Mouse (Mus musculus): ENCODE measurements around the gene Ell2.

Ell2 gene

DNA sequence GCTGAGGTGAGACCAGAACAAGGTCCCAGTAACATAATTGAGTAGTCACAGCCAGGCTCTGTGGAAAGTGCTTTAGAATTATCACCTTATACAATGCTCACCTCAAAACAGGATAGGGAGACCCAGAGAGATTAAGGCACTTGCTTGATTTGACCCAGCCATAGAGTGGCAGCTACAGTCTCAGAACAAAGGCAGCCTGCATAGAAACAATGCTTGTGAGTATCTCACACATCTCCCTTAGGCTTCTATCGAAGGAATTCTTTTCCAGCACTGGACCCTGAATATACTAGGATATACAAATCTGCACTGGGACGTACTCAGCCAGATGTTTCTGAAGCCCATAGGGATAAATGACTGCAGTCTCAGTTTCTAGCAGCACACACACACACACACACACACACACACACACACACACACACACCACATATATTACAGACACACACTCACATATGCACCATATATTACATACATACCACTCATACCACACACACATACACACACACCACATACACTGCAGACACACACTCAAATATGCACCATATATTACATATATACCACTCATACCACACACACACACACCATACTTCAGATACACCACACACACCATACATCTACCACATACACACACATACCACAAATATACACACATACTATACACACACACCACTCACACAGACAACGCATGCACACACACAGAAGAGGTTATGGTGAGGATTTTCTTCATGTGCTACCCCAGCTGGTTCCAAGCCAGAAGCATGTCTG, 112.6 kb downstream of the Ell2 start:
- no peak for DNase-seq

DNA sequence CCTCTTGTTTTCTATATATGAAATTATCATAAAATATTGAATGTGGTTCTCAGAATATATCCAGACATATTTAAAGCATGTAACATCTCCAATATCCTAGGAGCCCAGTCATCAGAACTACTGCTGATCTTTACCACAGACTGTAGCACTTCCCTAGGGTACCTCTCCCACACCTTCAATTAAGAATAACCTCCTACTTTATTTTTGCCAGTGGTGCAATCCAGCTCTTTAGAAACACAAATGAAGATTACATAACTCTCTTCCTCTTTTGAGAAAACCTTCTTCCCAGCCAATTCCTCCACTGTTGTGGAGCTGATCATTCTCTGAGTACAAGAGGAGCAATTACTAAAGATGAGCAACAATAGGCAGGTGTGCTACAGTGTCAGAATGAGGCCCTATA, 113.3 kb downstream of the Ell2 start:
- DNase-seq: no peak
